Mouse (Mus musculus) embryo, embryonic 9.5 days (tissue): ENCODE measurements at regions not wholly inside any gene's neighbourhood (a gene's known extent, or its start where the extent isn't known, plus 50 kb on each side); places are given as distances from the start of the nearest gene placed in this dataset.

Experiments used
- DNase-seq: peaks from one replicate; pipeline ENCODE4 v3.0.0-alpha.2; 2017; ENCODE audit errors: extremely low spot score

DNA sequence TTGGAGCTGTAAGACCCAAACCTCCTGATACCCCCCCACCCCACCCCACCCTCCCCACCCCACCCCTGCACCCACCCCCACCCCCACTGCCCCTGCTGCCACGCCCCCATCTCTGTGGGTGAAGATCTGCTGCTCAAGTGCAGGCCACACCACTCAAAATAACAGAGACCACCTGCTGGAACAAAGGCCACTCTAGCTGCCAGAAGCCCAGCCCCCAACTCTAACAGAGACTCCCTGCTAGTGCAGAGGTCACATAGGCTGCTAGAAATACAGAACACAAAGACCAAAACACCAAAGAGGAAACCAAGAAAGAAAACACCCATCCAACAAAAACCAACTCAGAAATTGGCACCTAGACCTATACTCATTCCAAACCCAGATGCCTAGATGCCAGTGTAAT lies 58.9 kb downstream of the Olfr267 start:
- DNase-seq, result no peak

GRCm38 (mm10) chr4:58726424-58726823 lies 61.1 kb downstream of the Olfr267 start:
- no peak for DNase-seq

GRCm38 (mm10) chr4:58722772-58723171 lies 64.7 kb downstream of the Olfr267 start:
- peak; percentile 9 for DNase-seq

DNA sequence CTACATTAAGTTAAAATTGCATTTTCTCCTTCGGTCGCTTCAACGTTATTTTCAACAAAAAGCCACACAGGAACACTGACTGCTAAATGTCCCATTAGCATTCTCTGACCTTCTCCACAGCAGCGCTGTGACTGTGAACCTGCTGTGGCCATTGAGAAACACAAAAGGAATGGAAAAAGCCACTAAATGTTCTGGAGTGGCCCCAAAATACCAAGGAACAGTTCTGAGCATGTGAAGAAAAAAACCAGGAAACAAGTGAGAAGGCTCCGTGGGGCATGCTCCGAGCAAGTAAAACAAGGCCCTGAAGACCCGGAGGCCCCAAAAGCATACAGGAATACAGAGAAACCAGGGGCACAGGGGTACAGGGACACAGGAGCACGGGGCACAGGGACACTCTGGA lies 66.8 kb downstream of the Olfr267 start:
- no peak for DNase-seq

DNA sequence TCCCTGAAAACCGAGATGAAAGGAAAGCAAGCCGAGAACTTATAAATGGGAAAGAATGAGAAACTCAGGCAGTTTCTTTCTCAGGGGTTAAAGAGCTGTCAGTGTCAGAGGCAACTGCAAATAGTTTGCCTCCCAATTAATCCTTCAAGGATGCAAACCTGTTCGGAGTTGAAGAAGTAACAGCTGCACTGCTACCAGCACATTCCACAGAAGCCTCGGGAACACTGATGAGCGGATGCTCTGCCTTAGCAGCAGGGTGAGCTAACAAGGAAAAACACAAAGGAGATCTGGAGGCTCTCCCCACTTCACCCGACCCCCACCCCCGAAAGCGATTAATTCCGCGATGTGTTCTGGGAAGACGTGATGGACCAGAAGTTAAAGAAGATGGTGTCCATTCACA lies 71.1 kb downstream of the Olfr267 start:
- no peak for DNase-seq

- DNase-seq, result no peak
These were observed 71.7 kb downstream of the Olfr267 start for GRCm38 (mm10) chr4:58715846-58716245.

DNA sequence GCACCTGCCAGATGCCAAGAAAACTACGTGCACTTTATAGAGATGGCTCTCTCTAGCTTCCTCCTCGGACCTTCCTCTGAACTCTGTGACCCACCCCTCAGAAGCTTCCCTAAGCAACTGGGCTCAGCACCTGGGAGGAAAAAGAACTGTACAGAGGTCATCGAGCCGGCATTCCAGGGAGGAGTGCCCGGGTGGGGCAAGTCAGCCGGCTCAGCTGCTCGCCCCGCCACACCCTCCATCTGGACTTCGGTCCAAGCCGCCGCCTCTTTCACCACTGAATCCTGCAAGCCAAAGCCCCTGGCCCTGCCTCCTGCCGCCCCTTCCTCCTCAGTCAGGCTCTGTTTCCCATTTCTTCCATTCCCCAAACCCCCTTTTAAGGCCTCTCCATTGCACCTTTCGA lies 73.3 kb downstream of the Olfr267 start:
- no peak for DNase-seq

GRCm38 (mm10) chr4:58712875-58713274 lies 74.6 kb downstream of the Olfr267 start:
- DNase-seq, result no peak

GRCm38 (mm10) chr4:58712166-58712565 lies 75.3 kb downstream of the Olfr267 start:
- DNase-seq, result no peak

GRCm38 (mm10) chr4:58699236-58699798 lies 88.2 kb downstream of the Olfr267 start:
- no peak for DNase-seq

- no peak for DNase-seq
These were observed 88.7 kb downstream of the Olfr267 start for GRCm38 (mm10) chr4:58698828-58699227.

GRCm38 (mm10) chr4:58696684-58697083 lies 90.8 kb downstream of the Olfr267 start:
- DNase-seq, result no peak

- no peak for DNase-seq
These were observed 92.2 kb downstream of the Olfr267 start for GRCm38 (mm10) chr4:58695281-58695680.

DNA sequence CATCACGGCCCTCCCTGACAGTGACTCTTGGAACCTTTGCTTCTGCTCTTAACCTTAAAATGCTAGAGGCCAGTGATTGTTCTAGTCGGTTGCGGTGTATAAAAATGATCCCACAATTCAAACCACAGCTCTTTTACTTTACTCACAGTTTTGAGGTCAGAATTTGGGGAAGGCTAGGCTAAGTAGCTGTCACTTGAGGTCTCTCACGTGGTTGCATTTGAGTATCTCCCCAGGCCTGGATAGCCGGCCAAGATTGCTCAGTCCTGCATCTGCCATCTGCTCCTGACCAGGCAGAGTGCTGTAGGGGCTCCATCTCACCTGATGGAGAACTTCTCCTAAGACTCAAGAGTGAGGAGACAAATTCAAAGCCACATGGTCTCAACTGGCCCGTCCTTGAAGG lies 94.5 kb downstream of the Olfr267 start:
- no peak for DNase-seq

- DNase-seq, result no peak
These were observed 105.6 kb downstream of the Olfr267 start for GRCm38 (mm10) chr4:58681926-58682325.

- peak; percentile 39 for DNase-seq
These were observed 109.7 kb downstream of the Olfr267 start for GRCm38 (mm10) chr4:58677701-58678385.

GRCm38 (mm10) chr4:58671406-58672035 lies 116.0 kb downstream of the Olfr267 start:
- peak; percentile 68 for DNase-seq

- no peak for DNase-seq
These were observed 116.6 kb downstream of the Olfr267 start for GRCm38 (mm10) chr4:58670906-58671250.

- DNase-seq, result peak; percentile 72
These were observed 116.6 kb upstream of the Lpar1 start for GRCm38 (mm10) chr4:58670107-58670905.

DNA sequence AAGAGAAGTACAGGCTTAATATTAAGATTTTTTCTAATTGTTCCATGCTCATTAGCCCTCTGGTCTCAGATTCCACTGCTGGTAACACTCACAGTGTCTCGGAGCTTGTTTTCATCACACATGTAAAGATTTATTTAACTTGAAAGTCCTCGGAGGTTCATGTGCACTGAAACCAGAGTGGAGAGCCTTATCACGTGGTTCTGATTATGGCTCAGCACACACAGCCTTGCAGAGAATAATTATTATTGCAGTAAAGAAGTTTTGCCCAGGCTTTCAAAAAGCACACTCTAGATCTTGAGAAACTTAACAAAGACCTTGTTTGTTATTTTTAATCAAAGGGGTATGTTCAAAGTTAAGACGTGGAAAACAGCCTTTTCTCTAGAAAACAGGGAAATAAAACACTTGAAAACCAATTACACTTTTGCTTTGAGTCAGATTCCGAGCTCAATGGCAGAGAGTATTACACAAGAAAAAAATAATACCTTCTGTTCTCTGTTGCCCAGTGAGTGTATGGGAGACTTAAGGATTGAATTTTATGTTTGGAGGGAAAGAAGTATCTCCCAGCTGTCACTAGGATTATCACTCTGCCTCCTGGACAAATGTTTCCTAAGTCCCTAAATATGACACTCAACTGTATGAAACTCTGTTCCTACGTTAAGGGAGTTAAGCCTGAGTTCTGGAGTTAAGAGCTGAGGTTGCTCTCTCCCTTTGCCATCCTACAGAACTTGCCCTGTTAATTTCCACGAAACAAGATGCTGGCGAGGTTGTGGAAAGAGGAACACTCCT lies 114.9 kb upstream of the Lpar1 start:
- no peak for DNase-seq

GRCm38 (mm10) chr4:58663628-58664205 lies 110.0 kb upstream of the Lpar1 start:
- DNase-seq, result no peak
